Mouse (Mus musculus) kidney, embryonic 14.5 days (tissue): ENCODE measurements at regions not wholly inside any gene's neighbourhood (a gene's known extent, or its start where the extent isn't known, plus 50 kb on each side); places are given as distances from the start of the nearest gene placed in this dataset.

Experiments used
- ATAC-seq: fragments of 200-750 bp; cut with Nextera tagmentation; 2 replicates; pipeline ENCODE4 v1.8.0; 2017; ENCODE audit warnings: moderate number of reproducible peaks, mild to moderate bottlenecking, moderate TSS enrichment, moderate library complexity; ENCODE audit not compliant: low FRiP score, low TSS enrichment
- H3K27ac ChIP-seq: fragments of 300-500 bp; sonication (generic); 2 replicates; pipeline ENCODE4 v1.5.1; 2014; ENCODE audit warnings: low read depth, mild to moderate bottlenecking, low read length, moderate library complexity, mixed read lengths
- H3K27me3 ChIP-seq: fragments of 300-500 bp; sonication (generic); 2 replicates; pipeline ENCODE4 v1.6.1; 2014; ENCODE audit warnings: mild to moderate bottlenecking, low read length; ENCODE audit not compliant: control insufficient read depth, insufficient read depth
- H3K36me3 ChIP-seq: fragments of 300-500 bp; sonication (generic); 2 replicates; pipeline ENCODE4 v1.6.1; 2014; ENCODE audit warnings: low read length, mixed read lengths; ENCODE audit not compliant: control insufficient read depth, insufficient read depth
- H3K4me1 ChIP-seq: fragments of 300-500 bp; sonication (generic); 2 replicates; pipeline ENCODE4 v1.6.1; 2014; ENCODE audit warnings: low read length, mixed read lengths; ENCODE audit not compliant: control insufficient read depth, insufficient read depth
- H3K4me2 ChIP-seq: fragments of 300-500 bp; sonication (generic); replicated peaks from 2 replicates; pipeline ENCODE4 v1.6.1; 2014; ENCODE audit warnings: low read depth, mild to moderate bottlenecking, low read length
- H3K4me3 ChIP-seq: fragments of 300-500 bp; sonication (generic); 2 replicates; pipeline ENCODE4 v1.5.1; 2014; ENCODE audit warnings: mild to moderate bottlenecking, low read length
- H3K9ac ChIP-seq: fragments of 300-500 bp; sonication (generic); 2 replicates; pipeline ENCODE4 v1.6.1; 2014; ENCODE audit warnings: low read depth, mild to moderate bottlenecking, low read length, moderate library complexity
- H3K9me3 ChIP-seq: fragments of 300-500 bp; sonication (generic); 2 replicates; pipeline ENCODE4 v1.6.1; 2016; ENCODE audit warnings: low read length; ENCODE audit not compliant: control insufficient read depth
- WGBS: fragments of 180-500 bp; shearing (Covaris S2); extraction: QIAGEN DNeasy Blood & Tissue Kit; methylation state at CpG from one replicate; pipeline ENCODE4 v1.1.7; 2014; 5-methylcytosine and 5-hydroxymethylcytosine counted together

- Histone ChIP-seq H3K27me3 (no peaks in the 10 kb centered on the region), H3K9me3 (no peaks in the 10 kb centered on the region), H3K9ac (no peak overlapping the region), H3K4me1 (no peaks in the 10 kb centered on the region), H3K4me2 (no peak overlapping the region), H3K4me3 (no peak overlapping the region), H3K36me3 (no peaks in the 10 kb centered on the region), H3K27ac (no peak overlapping the region)
- WGBS, result 29% methylated on average over 2 of the region's 2 CpGs
- peak; percentile 68 for ATAC-seq
These were observed 1329.8 kb upstream of the Nr2f1 start for GRCm38 (mm10) chr13:79529336-79529735.

GRCm38 (mm10) chr13:79550711-79551110 is 1332.5 kb upstream of the Arrdc3 start:
- WGBS, result 34% methylated on average over 2 of the region's 2 CpGs
- H3K27me3 ChIP-seq, result no peaks in the 10 kb centered on the region
- no peak overlapping the region for H3K27ac ChIP-seq
- ATAC-seq, result no peak
- H3K9me3 ChIP-seq, result no peaks in the 10 kb centered on the region
- no peak overlapping the region for H3K4me2 ChIP-seq
- H3K9ac ChIP-seq, result no peak overlapping the region
- no peaks in the 10 kb centered on the region for H3K4me1 ChIP-seq
- H3K36me3 ChIP-seq, result no peaks in the 10 kb centered on the region
- H3K4me3 ChIP-seq, result no peak overlapping the region

GRCm38 (mm10) chr13:79555572-79556280 is 1327.5 kb upstream of the Arrdc3 start:
- no peaks in the 10 kb centered on the region for H3K9me3 ChIP-seq
- no peaks in the 10 kb centered on the region for H3K4me1 ChIP-seq
- no peak for ATAC-seq
- no peaks in the 10 kb centered on the region for H3K27me3 ChIP-seq
- H3K9ac ChIP-seq, result no peak overlapping the region
- WGBS, result 86% methylated on average over 3 of the region's 3 CpGs
- H3K36me3 ChIP-seq, result no peaks in the 10 kb centered on the region
- no peak overlapping the region for H3K27ac ChIP-seq
- no peak overlapping the region for H3K4me3 ChIP-seq
- H3K4me2 ChIP-seq, result no peak overlapping the region
